Mouse (Mus musculus) small intestine, adult 2 months (tissue): Measurements from ENCODE around the gene Chrna3. TPM values are rescaled to one million over a fixed set of nuclear protein-coding genes. Genes with fewer than 3 reads are reported as not detected.

Experiments
- H3K27ac ChIP-seq: fragments of 200-500 bp; 2 replicates; pipeline ENCODE4 v1.5.1; 2012; ENCODE audit warnings: low read depth, low read length, control low read depth, inconsistent platforms; ENCODE audit not compliant: insufficient read depth
- H3K27me3 ChIP-seq: fragments of 200-500 bp; 2 replicates; pipeline ENCODE4 v1.6.1; 2012; ENCODE audit warnings: mild to moderate bottlenecking, moderate library complexity, low read length, inconsistent platforms; ENCODE audit not compliant: control insufficient read depth, insufficient read depth
- H3K36me3 ChIP-seq: fragments of 200-500 bp; 2 replicates; pipeline ENCODE4 v1.6.1; 2012; ENCODE audit warnings: mild to moderate bottlenecking, low read length, control low read depth, inconsistent platforms; ENCODE audit not compliant: control insufficient read depth, insufficient read depth
- H3K4me1 ChIP-seq: fragments of 200-500 bp; 2 replicates; pipeline ENCODE4 v1.6.1; 2012; ENCODE audit warnings: low read length, inconsistent platforms, mixed read lengths; ENCODE audit not compliant: control insufficient read depth, insufficient read depth, insufficient read length
- H3K4me3 ChIP-seq: fragments of 200-500 bp; 2 replicates; pipeline ENCODE4 v1.5.1; 2012; ENCODE audit warnings: low read depth, mild to moderate bottlenecking, control low read depth, inconsistent platforms, low read length, moderate library complexity
- CTCF ChIP-seq: fragments of 200-500 bp; IDR thresholded peaks from 2 replicates; pipeline ENCODE4 v1.5.1; 2012; ENCODE audit warnings: low read depth, mild to moderate bottlenecking, control low read depth, inconsistent platforms, low read length, moderate library complexity, mixed read lengths; ENCODE audit not compliant: insufficient replicate concordance, insufficient read length; ENCODE audit errors: extremely low read depth
- POLR2A ChIP-seq: fragments of 200-500 bp; IDR thresholded peaks from 2 replicates; pipeline ENCODE4 v1.6.1; 2012; ENCODE audit warnings: low read depth, mild to moderate bottlenecking, control low read depth, inconsistent platforms, low read length, moderate library complexity
- WGBS: fragments of 180-500 bp; shearing (Covaris S2); methylation state at CpG from one replicate; pipeline ENCODE4 v1.1.7; 2018; 5-methylcytosine and 5-hydroxymethylcytosine counted together
- polyA plus RNA-seq: library from polyadenylated mRNA; depleted of rRNA; stranded (reverse); fragments of >200 nt; gene quantifications from 2 replicates; pipeline ENCODE4 v1.2.3, GENCODE M21; 2012

Gene Chrna3
- polyA plus RNA-seq, 1 experiment = 1.5 TPM

DNA sequence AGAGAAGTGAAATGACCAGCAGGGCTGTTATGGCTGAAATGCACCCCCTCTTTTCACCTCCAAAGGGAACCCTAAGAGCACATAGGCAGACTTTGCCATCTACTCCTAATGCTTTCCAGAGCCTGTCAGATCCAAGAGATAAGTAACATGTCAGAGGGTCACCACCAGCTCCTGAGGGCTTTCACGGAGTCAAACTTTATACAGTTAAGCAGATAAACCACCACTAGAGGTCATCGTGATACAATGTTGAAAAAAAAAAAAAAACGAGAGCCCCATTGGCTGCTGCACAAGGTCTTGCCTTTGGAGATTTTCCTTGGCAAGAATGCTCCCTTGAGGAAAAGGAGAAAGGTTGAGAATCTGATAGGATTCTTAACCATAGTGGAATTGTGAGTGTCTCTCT, 20.4 kb upstream of the Chrna3 start:
- no peak overlapping the region for H3K27ac ChIP-seq
- no peak for TF ChIP-seq POLR2A
- no peak for TF ChIP-seq CTCF
- H3K36me3 ChIP-seq = no peaks in the 10 kb centered on the region
- no peak overlapping the region for H3K4me3 ChIP-seq
- H3K4me1 ChIP-seq = peaks cover 10% of the 10 kb centered on the region
- peaks cover 4% of the 10 kb centered on the region; the same call in 1 of the 2 replicates for H3K27me3 ChIP-seq
- under 1% methylated on average over 3 of the region's 3 CpGs for WGBS

GRCm38 (mm10) chr9:55045001-55045400, 18.6 kb upstream of the Chrna3 start:
- TF ChIP-seq POLR2A = no peak
- TF ChIP-seq CTCF = no peak
- Histone ChIP-seq H3K4me1 (peaks cover 10% of the 10 kb centered on the region), H3K27me3 (peaks cover 4% of the 10 kb centered on the region; the same call in 1 of the 2 replicates), H3K27ac (no peak overlapping the region), H3K36me3 (no peaks in the 10 kb centered on the region), H3K4me3 (no peak overlapping the region)
- WGBS = 22% methylated on average over 2 of the region's 2 CpGs

- WGBS = 72% methylated on average over 8 of the region's 8 CpGs
- Histone ChIP-seq H3K36me3 (no peaks in the 10 kb centered on the region), H3K4me3 (no peak overlapping the region), H3K4me1 (peaks cover 13% of the 10 kb centered on the region), H3K27ac (no peak overlapping the region), H3K27me3 (peaks cover 4% of the 10 kb centered on the region; the same call in 1 of the 2 replicates)
- TF ChIP-seq CTCF = no peak
These were observed 17.3 kb upstream of the Chrna3 start for GRCm38 (mm10) chr9:55043688-55044087.

DNA sequence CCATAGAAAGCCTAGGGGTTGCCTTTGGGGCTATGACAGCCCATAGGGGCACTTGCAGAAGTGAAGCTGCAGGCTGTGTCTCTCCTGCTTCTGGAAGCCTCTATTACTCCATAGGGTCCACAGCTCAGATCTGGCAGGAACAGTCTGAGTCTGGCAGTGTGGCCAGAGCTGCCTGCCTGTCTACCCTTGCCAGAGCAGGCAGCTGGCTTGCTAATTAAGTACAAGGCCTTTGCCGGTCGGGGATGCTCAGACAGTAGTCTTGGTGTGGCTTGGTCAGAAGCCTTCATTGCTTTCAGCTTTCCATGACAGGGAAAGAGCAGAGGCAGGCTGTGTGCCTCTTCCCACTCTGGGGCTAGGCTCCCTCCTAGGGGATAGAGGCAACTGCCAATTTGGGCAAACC, 15.0 kb upstream of the Chrna3 start:
- Histone ChIP-seq H3K36me3 (no peaks in the 10 kb centered on the region), H3K27ac (no peak overlapping the region), H3K27me3 (no peaks in the 10 kb centered on the region), H3K4me1 (peaks cover 8% of the 10 kb centered on the region; the same call in 1 of the 2 replicates), H3K4me3 (no peak overlapping the region)
- 87% methylated on average over 2 of the region's 2 CpGs for WGBS
- TF ChIP-seq CTCF = no peak
- no peak for TF ChIP-seq POLR2A

GRCm38 (mm10) chr9:55039983-55040382, 13.6 kb upstream of the Chrna3 start:
- Histone ChIP-seq H3K27ac (no peak overlapping the region), H3K4me3 (no peak overlapping the region), H3K27me3 (no peaks in the 10 kb centered on the region), H3K36me3 (no peaks in the 10 kb centered on the region), H3K4me1 (peaks cover 8% of the 10 kb centered on the region; the same call in 1 of the 2 replicates)
- WGBS = 69% methylated on average over 5 of the region's 5 CpGs
- no peak for TF ChIP-seq CTCF
- TF ChIP-seq POLR2A = no peak

- Histone ChIP-seq H3K36me3 (no peaks in the 10 kb centered on the region), H3K27ac (no peak overlapping the region), H3K4me1 (peaks cover 3% of the 10 kb centered on the region; the same call in 1 of the 2 replicates), H3K4me3 (no peak overlapping the region), H3K27me3 (no peaks in the 10 kb centered on the region)
- TF ChIP-seq POLR2A = no peak
- TF ChIP-seq CTCF = no peak
- WGBS = 65% methylated on average over 8 of the region's 8 CpGs
These were observed 12.6 kb upstream of the Chrna3 start for GRCm38 (mm10) chr9:55038948-55039347.

DNA sequence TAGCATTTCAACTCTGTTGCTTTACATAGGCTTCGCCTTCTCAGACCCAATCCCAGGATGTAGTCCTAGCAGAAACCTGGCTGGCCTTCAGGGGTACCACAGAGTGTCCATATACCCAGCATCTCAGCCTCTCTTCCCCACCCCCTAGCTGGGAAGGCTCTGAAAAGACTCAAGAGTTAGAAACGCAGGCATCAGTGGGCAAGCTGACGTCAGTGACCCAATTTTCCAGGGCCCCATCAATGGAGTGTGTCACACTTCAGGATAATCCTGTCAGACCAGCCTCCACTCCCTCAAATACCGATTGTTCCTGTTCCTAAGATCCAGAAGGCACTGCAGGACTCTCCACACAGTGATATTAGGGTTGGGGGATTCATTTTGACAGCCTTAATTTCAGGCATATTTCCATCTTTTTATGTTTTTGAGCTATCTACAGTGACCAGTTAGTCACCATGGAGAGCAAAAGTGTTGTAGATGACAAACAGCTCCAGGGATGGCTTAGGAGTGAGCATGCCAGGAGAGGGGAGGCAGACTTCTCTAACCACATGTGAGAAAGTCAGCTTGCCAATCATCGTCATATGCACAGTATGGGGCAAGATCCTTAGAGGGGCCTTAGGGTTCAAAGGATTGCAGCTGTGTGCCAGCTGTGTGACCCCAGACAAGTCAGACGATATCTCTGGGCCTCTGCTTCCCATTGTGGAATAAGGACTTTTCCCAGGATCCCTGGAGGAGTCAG, 5.2 kb upstream of the Chrna3 start:
- WGBS = 51% methylated on average over 6 of the region's 6 CpGs
- Histone ChIP-seq H3K27me3 (peaks cover under 1% of the 10 kb centered on the region), H3K4me1 (no peaks in the 10 kb centered on the region), H3K27ac (no peak overlapping the region), H3K36me3 (no peaks in the 10 kb centered on the region), H3K4me3 (no peak overlapping the region)
- TF ChIP-seq CTCF = no peak
- no peak for TF ChIP-seq POLR2A
